Mouse (Mus musculus) kidney, adult 2 months (tissue): ENCODE measurements at regions not wholly inside any gene's neighbourhood (a gene's known extent, or its start where the extent isn't known, plus 50 kb on each side); places are given as distances from the start of the nearest gene placed in this dataset.

Experiments used
- DNase-seq: peaks from one replicate; pipeline ENCODE4 v3.0.0; 2021
- H3K27ac ChIP-seq: fragments of 200-500 bp; 2 replicates; pipeline ENCODE4 v1.5.1; 2012; ENCODE audit warnings: low read depth, low read length, control low read depth, inconsistent platforms; ENCODE audit not compliant: insufficient read depth
- H3K27me3 ChIP-seq: fragments of 200-500 bp; replicated peaks from 2 replicates; pipeline ENCODE4 v1.6.1; 2012; ENCODE audit warnings: mild to moderate bottlenecking, moderate library complexity, low read length, inconsistent platforms; ENCODE audit not compliant: control insufficient read depth, insufficient read depth
- H3K36me3 ChIP-seq: fragments of 200-500 bp; 2 replicates; pipeline ENCODE4 v1.6.1; 2012; ENCODE audit warnings: mild to moderate bottlenecking, moderate library complexity, low read length, inconsistent platforms; ENCODE audit not compliant: control insufficient read depth, insufficient read depth
- H3K4me1 ChIP-seq: fragments of 200-500 bp; 2 replicates; pipeline ENCODE4 v1.6.1; 2011; ENCODE audit warnings: low read length; ENCODE audit not compliant: control insufficient read depth, insufficient read depth
- H3K4me3 ChIP-seq: fragments of 200-500 bp; 2 replicates; pipeline ENCODE4 v1.5.1; 2011; ENCODE audit warnings: mild to moderate bottlenecking, low read depth, low read length, control low read depth; ENCODE audit not compliant: insufficient read depth
- CTCF ChIP-seq: fragments of 200-500 bp; conservative IDR thresholded peaks from 2 replicates; pipeline ENCODE4 v1.5.1; 2011; ENCODE audit warnings: low read depth, mild to moderate bottlenecking, control low read depth, low read length, moderate library complexity, mixed read lengths; ENCODE audit not compliant: insufficient read depth, insufficient read length
- POLR2A ChIP-seq: fragments of 200-500 bp; IDR thresholded peaks from one replicate; pipeline ENCODE4 v1.6.1; 2011; ENCODE audit warnings: low read depth, low read length, control low read depth
- WGBS: fragments of 180-500 bp; shearing (Covaris S2); methylation state at CpG from one replicate; pipeline ENCODE4 v1.1.7; 2018; 5-methylcytosine and 5-hydroxymethylcytosine counted together

- Histone ChIP-seq H3K27ac (no peak overlapping the region), H3K36me3 (no peaks in the 10 kb centered on the region), H3K27me3 (no peaks in the 10 kb centered on the region), H3K4me3 (no peak overlapping the region), H3K4me1 (no peaks in the 10 kb centered on the region)
- no peak for TF ChIP-seq POLR2A
- TF ChIP-seq CTCF: no peak
- DNase-seq: no peak
- 72% methylated on average over 2 of the region's 2 CpGs for WGBS
Observed at GRCm38 (mm10) chr3:149585769-149586168, 595.4 kb upstream of the Adgrl2 start.

GRCm38 (mm10) chr3:149581141-149581540, 590.8 kb upstream of the Adgrl2 start:
- 74% methylated on average over 3 of the region's 3 CpGs for WGBS
- no peak for DNase-seq
- no peaks in the 10 kb centered on the region for H3K36me3 ChIP-seq
- no peak overlapping the region for H3K27ac ChIP-seq
- H3K27me3 ChIP-seq: no peaks in the 10 kb centered on the region
- no peak for TF ChIP-seq CTCF
- TF ChIP-seq POLR2A: no peak
- H3K4me3 ChIP-seq: no peak overlapping the region
- no peaks in the 10 kb centered on the region for H3K4me1 ChIP-seq

GRCm38 (mm10) chr3:149575678-149576077, 585.3 kb upstream of the Adgrl2 start:
- Histone ChIP-seq H3K4me3 (no peak overlapping the region), H3K4me1 (no peaks in the 10 kb centered on the region), H3K27me3 (no peaks in the 10 kb centered on the region), H3K36me3 (no peaks in the 10 kb centered on the region), H3K27ac (no peak overlapping the region)
- WGBS: 68% methylated on average over 3 of the region's 3 CpGs
- DNase-seq: no peak
- TF ChIP-seq CTCF (no peak), POLR2A (no peak)

- H3K4me1 ChIP-seq: no peaks in the 10 kb centered on the region
- 93% methylated on average over 6 of the region's 6 CpGs for WGBS
- DNase-seq: no peak
Observed at GRCm38 (mm10) chr3:149566853-149567252, 576.5 kb upstream of the Adgrl2 start.

GRCm38 (mm10) chr3:149550231-149550951, 560.0 kb upstream of the Adgrl2 start:
- Histone ChIP-seq H3K27ac (no peak overlapping the region), H3K27me3 (no peaks in the 10 kb centered on the region), H3K4me3 (no peak overlapping the region), H3K4me1 (no peaks in the 10 kb centered on the region), H3K36me3 (no peaks in the 10 kb centered on the region)
- no peak for TF ChIP-seq POLR2A
- no peak for TF ChIP-seq CTCF
- no peak for DNase-seq
- WGBS: 89% methylated on average over 9 of the region's 9 CpGs

More at GRCm38 (mm10) chr3:149566853-149567252, 576.5 kb upstream of the Adgrl2 start:
- H3K27me3 ChIP-seq: no peaks in the 10 kb centered on the region
- TF ChIP-seq POLR2A: no peak
- no peak for TF ChIP-seq CTCF
- H3K4me3 ChIP-seq: no peak overlapping the region
- no peaks in the 10 kb centered on the region for H3K36me3 ChIP-seq
- no peak overlapping the region for H3K27ac ChIP-seq

DNA sequence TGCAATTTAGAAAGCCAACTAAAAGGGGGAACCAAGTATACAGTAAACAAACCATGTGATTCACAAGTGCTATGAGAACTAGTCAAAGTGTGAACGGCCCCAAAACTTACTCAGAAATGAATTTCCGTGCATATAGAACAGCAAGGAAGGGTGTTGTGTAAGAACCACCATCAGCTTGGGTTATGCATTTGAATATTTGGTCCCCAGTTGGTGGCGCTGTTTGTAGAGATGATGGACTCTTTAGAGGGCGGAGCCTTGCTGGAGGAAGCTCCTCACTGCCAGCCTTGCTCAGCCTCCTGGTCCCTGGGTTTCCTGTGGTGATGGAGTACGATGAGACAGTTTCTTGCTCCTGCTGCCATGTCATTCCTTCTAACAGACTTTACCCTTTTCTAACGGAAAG, 556.7 kb upstream of the Adgrl2 start:
- H3K4me1 ChIP-seq: no peaks in the 10 kb centered on the region
- H3K27me3 ChIP-seq: no peaks in the 10 kb centered on the region
- TF ChIP-seq POLR2A (no peak), CTCF (0 out of 2 replicates have a peak, but pooled peaks have one; percentile 3)
- H3K36me3 ChIP-seq: no peaks in the 10 kb centered on the region
- no peak overlapping the region for H3K4me3 ChIP-seq
- WGBS: 80% methylated on average over 6 of the region's 6 CpGs
- no peak for DNase-seq
- no peak overlapping the region for H3K27ac ChIP-seq

GRCm38 (mm10) chr3:149546256-149546655, 555.9 kb upstream of the Adgrl2 start:
- Histone ChIP-seq H3K27me3 (no peaks in the 10 kb centered on the region), H3K27ac (no peak overlapping the region), H3K4me3 (no peak overlapping the region), H3K36me3 (no peaks in the 10 kb centered on the region), H3K4me1 (no peaks in the 10 kb centered on the region)
- TF ChIP-seq CTCF (no peak), POLR2A (no peak)
- DNase-seq: no peak
- WGBS: 59% methylated on average over 10 of the region's 10 CpGs

GRCm38 (mm10) chr3:149534183-149534582, 543.8 kb upstream of the Adgrl2 start:
- no peaks in the 10 kb centered on the region for H3K4me1 ChIP-seq
- H3K27ac ChIP-seq: no peak overlapping the region
- H3K36me3 ChIP-seq: no peaks in the 10 kb centered on the region
- no peak overlapping the region for H3K4me3 ChIP-seq
- no peak for DNase-seq
- WGBS: 81% methylated on average over 4 of the region's 4 CpGs
- TF ChIP-seq CTCF (no peak), POLR2A (no peak)
- H3K27me3 ChIP-seq: no peaks in the 10 kb centered on the region
